Mouse (Mus musculus) left cerebral cortex, postnatal 25 days (tissue): Measurements from ENCODE around the gene Cadm4. TPM values are rescaled to one million over a fixed set of nuclear protein-coding genes. Genes with fewer than 3 reads are reported as not detected.
A peak's percentile ranks its signal among the peaks of the same experiment; 100 is the strongest.
"Not testable (repeated sequence)": the region's sequence is repeated elsewhere in the genome, so short reads cannot be mapped to it uniquely, and the experiment has no call there.

Source experiments
- DNase-seq, 2 experiments: peaks; one replicate each; pipeline ENCODE4 v3.0.0; 2022; ENCODE audit warnings: low spot score in 2 of 2, mixed read lengths in 1 of 2
- intact Hi-C: fragments of 180-260 bp; cut with DNase I; formaldehyde crosslinking; loops from one replicate; pipeline ENCODE4 v1.15.1; 2025
- total RNA-seq, 2 experiments: library from RNA; stranded (reverse); gene quantifications; 2 replicates each; pipeline ENCODE4 v1.2.3; 2021

Gene Cadm4
- total RNA-seq, 2 experiments from 2014 or later = 243 to 246 TPM

GRCm38 (mm10) chr7:24462388-24463319 lies 19.2 kb upstream of the Cadm4 start, which contains the start of gene Plaur:
TSS of gene Plaur (plus strand) at chr7:24462484.
- intact Hi-C loops = no loop called here
- no peak for DNase-seq

DNA sequence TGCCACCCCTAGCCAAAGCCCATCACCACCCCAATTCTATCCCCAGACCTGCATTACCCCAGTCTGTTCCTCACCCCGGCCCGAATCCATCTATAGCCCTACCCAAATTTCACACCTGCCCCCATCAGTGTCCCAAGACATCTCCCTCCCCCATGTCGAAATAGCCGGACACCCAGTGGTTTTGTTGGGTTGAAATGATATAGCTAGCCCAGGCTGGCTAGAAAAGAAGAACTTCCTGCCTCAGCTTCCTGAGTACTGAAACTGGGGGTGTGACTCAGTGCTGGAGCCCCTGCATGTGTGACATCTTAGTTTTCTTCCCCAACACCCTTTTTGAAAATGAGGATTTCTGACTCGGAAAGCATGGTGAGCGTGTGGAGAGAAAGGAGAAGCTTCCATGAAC lies 15.0 kb upstream of the Cadm4 start:
- DNase-seq = no peak
- intact Hi-C loops = no loop called here

DNA sequence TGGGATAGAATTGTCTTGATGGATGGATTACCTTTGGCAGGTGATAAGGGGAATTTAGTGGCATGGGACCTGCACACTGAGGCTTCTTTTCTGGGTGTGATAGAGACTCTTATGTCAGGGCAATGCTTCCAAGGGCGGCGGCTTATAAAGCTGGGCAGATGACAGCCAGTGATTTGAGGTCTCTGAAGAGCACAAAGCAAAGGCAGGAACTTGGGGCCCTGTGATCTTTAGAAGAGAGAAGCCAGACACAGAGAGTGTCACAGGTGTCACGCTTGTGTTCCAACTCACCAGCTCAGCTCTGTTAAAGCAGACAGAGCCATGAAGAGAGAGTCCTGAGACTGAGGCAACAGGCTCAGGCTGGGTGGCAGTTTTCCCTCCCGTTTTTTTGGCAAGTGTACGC lies 13.9 kb upstream of the Cadm4 start:
- intact Hi-C loops = no loop called here
- no peak for DNase-seq

DNA sequence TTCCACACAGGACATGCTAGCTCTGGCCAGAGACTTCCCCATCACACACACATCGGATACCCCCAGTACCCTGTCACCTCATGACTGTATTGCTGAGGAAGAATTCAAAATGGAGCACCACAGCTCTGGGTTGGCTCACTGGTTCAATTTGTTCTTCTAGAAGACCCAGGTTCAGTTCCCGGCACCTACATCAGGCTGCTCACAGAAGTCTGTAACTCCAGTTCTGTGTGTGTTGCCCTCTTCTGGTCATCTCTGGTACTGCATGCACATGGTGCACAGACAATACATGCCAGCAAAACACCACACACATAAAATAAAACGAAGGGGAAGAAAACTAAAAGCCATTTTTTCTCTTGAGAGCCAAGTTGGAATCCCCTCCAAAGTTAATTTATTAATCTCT lies 12.7 kb upstream of the Cadm4 start:
- DNase-seq = no peak
- intact Hi-C loops = no loop called here

DNA sequence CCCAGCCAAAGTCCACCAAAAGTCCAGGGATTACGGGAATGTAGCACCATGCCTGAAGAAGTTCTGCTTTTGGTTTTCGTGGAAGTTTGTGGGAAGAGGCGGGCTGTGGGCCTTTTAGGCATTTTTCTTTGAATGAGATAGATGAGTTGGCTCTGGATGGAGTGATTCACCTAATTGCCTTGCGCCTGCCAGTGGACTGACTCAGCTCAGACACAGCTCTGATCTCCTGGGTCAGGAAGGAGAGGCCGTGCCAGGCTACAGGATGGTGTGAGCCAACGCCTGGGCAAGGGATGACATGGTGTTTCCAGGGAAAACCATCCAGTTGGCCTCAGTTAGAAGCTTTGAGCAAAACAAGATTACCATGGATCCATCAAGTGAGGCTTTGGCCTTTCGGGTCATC lies 11.5 kb upstream of the Cadm4 start:
- intact Hi-C loops = no loop called here
- DNase-seq = no peak

DNA sequence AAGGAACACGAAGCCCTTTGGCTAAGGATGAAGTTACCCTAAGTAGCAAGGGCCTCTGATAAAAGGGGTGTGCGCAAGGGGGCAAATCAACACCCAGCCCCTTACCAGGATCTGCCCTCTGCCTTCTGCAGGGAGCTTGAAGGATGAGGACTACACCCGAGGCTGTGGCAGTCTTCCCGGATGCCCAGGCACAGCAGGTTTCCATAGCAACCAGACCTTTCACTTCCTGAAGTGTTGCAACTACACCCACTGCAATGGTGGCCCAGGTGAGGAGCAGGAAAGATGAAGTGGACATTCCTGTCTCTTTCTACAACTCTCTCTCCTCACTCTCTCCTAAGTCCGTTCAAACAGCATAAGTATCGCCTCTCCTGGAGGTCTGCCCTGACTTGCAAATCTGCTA lies 9.4 kb upstream of the Cadm4 start:
- intact Hi-C loops = no loop called here
- DNase-seq = no peak

DNA sequence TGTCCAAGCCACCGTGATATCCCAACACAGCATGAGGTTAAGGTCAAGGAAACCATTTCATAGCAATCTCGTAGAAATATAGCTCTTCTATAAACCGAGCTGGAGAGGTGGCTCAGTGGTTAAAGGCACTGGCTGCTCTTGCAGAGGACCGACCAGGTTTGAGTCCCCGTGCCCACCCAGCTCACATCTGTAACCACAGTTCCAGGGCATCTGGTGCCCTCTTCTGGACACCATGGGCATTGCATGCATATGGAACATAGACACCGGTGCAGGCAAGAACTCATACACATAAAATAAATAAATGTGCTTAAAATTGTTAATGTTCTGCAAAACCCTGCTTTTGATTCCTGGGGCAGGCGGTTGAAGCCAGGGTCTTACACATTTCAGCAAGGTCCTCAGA lies 8.9 kb upstream of the Cadm4 start:
- DNase-seq = no peak
- intact Hi-C loops = no loop called here

DNA sequence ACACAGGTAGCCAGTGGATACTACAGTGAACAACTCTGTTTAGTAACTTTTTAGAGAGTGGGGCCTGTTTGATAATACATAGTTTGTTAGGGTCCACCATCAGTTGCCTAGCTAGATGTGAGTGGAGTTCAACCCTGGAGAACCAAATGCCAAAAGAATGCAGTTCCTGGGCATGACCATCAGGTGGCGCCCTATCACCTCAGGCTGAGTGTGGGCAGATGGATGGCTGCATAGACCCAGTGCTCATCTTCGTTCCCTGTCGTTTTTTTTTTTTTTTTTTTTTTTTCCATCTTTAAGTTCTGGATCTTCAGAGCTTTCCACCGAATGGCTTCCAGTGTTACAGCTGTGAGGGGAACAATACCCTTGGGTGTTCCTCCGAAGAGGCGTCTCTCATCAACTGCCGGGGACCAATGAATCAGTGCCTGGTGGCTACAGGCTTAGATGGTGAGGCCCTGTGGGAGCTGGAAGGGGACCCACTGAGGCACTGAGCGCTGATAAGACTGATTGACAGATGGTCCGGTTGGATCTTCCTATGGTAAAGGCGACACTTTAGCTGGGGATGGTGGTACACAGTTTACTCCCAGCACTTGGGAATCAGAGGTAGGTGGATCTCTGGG lies 7.8 kb upstream of the Cadm4 start:
- peak in 1 of 2 experiments; percentile 80 for DNase-seq
- intact Hi-C loops = loop anchor here (2.0 kb wide), 1 partner anchor 91 kb away; no protein-coding TSS in a partner anchor

- peak in 1 of 2 experiments; percentile 48 for DNase-seq
- intact Hi-C loops = loop anchor here (2.0 kb wide), 1 partner anchor 90 kb away; no protein-coding TSS in a partner anchor
These were observed 6.9 kb upstream of the Cadm4 start for GRCm38 (mm10) chr7:24474811-24475506.

DNA sequence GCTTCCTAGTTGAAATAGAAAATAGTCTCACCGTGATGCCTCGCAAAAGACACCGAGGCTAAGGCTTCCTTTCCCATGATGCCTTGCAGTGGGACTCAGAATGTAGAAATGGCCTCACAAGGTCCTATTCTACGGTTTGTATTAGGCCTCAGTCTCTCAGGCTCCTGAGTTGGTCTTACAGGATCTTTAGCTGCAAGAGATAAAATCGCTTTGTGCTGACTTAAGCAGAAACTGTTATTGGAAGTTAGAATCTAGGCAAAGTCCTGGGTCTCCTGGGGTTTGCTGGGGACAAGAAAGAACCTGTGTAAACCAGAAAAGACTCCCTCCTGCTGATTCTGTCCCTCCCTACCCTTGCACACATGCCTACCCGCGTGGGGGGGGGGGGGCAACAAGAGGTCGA lies 5.5 kb upstream of the Cadm4 start:
- DNase-seq = no peak
- intact Hi-C loops = no loop called here

DNA sequence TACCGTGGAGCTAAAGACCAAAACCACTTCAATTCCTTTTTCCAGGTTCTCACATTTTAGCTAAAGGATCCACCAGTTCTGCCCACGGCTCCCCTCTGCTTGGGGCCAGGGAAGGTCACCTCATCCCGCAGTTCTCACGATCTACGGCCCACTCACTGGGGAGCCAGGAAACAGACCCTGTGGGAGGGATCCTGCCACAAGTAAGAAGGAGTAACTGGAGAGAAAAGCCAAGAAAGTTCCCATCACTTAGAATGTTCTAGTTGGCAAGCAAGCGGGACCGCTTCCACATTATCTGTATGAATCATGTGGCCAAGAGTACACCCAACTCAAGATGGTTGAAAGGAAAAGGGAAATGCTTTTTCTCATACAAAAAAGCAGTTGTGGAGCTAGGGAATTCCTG lies 5.0 kb upstream of the Cadm4 start:
- intact Hi-C loops = no loop called here
- DNase-seq = peak in 1 of 2 experiments; percentile 83

- DNase-seq = no peak
These were observed 2.9 kb upstream of the Cadm4 start for GRCm38 (mm10) chr7:24478911-24479310.

GRCm38 (mm10) chr7:24479685-24480084 lies 2.1 kb upstream of the Cadm4 start:
- intact Hi-C loops = no loop called here
- no peak for DNase-seq

More at GRCm38 (mm10) chr7:24478911-24479310, 2.9 kb upstream of the Cadm4 start:
- intact Hi-C loops = no loop called here

DNA sequence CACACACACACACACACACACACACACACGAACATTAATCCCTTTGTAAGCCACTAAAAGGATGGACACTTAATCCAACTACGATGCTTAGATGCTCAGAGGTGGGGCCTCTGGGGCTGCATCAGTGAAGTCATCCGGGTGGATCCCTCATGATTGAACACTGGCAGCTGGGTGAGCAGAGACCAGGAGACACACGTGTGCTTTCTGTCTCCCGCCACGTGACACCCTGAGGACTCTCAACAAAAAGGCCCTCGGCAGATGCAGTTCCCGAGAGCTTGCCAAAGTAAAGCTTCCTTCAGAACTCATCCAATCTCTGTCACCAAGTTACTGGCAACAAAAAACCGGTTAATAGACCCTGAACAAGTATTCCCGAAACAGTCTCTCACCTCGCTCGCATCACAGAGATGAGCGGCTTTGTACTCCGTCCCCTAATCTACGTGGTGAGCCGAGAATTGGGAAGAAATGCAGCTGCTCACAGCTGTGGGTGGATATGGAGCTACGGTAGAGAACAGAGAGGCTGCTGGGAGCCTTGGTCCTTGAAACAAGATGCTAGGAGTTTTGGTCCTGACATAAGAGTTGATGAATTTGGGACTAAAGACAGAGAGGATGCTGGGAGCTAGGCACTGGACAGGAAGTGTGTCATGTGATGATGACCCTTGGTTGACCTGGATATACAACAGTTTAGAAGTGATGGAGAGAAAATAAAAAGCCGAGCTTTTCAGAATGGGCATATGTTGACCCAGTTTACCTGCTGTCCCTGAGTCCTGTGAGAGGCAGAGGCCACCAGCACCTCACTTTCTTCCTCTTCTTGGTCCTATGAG lies 1.5 kb upstream of the Cadm4 start:
- DNase-seq = peak in 1 of 2 experiments; percentile 64
- intact Hi-C loops = no loop called here

GRCm38 (mm10) chr7:24480986-24481473 lies 793 bp upstream of the Cadm4 start:
- no peak for DNase-seq
- intact Hi-C loops = loop anchor here (1.0 kb wide), 1 partner anchor 33 kb away; no protein-coding TSS in a partner anchor

DNA sequence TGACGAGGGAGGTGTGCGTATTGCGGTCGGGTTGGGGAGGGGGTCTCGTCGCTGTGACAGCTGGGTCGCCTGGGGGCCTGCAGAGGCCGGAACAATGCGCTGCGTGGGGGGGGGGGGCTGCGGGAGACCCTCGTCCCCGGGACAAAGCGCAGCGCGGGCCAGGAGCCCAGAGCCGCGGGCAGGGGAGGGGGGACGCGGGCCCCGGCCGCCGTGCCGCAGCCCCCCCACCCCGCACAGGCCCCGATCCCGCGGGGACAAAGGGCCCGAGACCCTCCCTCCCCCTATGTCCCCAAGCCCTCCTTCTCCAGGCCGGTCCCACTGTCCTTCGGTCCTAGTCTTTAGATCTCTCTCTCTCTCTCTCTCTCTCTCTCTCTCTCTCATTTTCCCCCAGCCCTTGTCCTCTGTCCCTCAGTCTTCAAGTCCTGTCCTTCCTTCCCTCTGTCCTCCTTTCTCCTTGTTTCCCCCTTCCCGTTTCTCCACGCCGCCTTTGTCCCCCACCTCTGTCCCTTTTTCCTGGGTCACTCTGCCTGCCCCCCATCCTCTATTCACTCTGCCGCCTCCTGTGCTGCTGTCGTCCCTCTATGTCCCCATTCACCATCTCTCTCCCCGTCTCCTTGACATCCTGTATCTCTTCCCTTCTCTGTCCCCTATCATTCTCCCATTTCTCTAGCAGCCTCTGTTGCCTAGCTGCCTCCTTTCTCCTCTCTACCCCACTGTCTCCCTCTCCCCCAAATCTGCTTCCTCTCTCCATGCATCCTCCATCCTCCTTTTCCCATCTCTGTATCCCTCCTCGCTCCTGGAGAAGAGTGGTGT lies 591 bp downstream of the Cadm4 start:
- DNase-seq = no peak
- intact Hi-C loops = loop anchor here (2.0 kb wide), 1 partner anchor 24 kb away; the partner anchor contains the start of gene Zfp428

DNA sequence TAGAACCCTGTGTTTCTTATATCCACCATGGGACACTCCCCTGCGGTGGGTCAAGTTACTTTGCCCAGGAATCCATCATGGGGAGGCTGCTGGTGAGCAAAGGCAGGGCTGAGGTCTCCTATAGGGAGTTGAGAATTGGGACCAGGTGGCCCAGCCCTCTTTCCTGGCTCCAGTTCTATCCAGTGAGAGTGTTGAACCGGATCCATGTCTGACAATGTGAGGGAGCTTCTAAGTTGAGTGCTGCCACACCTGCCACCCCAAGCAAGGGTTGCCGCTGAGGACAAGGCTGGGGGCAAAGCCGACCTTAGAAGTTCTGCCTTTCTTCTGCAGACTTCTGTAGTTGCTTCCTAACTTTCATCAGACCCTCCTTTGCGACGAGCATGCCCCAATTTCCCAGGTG lies 1.5 kb downstream of the Cadm4 start:
- DNase-seq = not testable (repeated sequence)
- intact Hi-C loops = loop anchor here (2.0 kb wide), 1 partner anchor 24 kb away; the partner anchor contains the start of gene Zfp428

GRCm38 (mm10) chr7:24485481-24485880 lies 3.7 kb downstream of the Cadm4 start:
- no peak for DNase-seq
- intact Hi-C loops = no loop called here
